Mouse (Mus musculus) thymus, postnatal 25 days (tissue): ENCODE data around the gene Dvl3.
"Not testable (repeated sequence)": the region's sequence is repeated elsewhere in the genome, so short reads cannot be mapped to it uniquely, and the experiment has no call there.

Experiments
- DNase-seq: peaks from one replicate; pipeline ENCODE4 v3.0.0; 2022

The Dvl3 gene

DNA sequence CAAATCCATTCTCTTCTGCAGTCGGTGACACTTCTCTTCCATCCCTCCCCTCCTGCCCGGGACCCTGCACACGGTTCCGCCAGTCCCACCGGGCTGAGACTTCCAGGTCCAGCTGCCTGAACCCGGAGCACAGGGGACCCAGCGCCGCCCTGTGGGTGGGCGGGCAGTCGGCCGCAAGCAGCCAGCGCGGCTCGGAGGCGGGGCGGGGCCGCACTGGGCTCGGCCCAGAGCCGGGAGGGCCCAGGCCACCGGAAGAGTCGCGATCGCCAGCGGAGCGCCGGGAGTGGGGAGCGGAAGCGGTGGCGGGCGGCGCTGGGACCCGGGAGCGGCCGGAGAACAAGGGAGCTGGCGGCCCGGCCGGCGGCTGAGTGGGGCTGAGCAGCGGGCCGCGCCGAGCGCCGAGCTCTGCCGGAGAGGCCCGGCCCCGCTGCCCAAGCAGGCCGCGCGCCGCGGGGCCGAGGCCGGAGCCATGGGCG, at the start of gene Dvl3:
Gene Dvl3 (plus strand): TSS at position 257 of the 476 bp plus-strand sequence.
- DNase-seq = peak; percentile 84

DNA sequence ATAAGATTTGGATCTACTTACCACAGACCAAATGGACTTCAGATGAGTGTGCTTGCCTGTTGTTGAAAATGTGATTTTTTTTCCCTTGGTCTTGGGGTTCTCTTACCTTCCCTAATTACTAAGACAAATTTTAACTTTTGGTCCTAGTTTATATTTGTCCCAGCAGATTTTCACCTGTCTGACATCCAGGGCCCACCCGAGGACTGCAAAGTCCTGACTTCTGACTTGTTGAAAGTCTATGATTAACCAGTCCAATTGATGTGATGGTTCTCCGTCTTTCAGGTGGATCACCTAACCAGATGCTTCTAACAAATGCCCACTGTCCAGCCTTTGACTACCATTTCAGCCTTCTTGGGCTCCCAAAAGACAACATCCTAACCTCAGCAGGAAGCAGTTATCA, 45.8 kb upstream of the Dvl3 start:
- DNase-seq = no peak

DNA sequence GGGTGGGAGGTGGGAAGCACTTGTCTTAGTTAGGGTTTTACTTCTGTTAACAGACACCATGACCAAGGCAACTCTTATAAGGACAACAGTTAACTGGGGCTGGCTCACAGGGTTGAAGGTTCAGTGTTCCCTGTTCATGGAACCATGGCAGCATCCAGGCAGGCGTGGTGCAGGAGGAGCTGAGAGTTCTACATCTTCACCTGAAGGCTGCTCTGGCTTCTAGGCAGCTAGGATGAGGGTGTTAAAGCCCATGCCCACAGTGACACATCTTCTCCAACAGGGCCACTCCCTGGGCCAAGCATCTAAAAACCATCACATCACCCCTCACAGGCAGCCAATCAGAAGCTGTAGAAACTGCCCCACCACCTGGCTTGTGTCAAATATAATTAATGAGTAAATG, 45.1 kb upstream of the Dvl3 start:
- no peak for DNase-seq

DNA sequence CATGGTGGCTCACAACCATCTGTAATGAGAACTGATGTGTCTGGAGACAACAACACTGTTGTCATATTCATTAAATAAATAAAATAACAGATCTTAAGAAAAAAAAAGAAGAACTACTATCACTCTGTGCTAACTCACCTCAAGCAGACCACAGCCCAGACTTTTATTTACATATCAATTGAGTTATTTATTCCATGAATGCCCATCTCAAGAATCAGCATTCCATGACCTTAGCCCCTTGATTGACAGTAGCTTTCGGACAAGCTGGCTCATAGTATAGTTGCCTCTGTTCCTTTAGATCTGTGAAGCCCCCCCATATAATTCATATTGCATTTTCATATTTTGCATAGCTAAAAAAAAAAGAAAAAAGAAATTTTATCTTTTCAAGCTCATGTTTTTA, 43.0 kb upstream of the Dvl3 start:
- DNase-seq = no peak

DNA sequence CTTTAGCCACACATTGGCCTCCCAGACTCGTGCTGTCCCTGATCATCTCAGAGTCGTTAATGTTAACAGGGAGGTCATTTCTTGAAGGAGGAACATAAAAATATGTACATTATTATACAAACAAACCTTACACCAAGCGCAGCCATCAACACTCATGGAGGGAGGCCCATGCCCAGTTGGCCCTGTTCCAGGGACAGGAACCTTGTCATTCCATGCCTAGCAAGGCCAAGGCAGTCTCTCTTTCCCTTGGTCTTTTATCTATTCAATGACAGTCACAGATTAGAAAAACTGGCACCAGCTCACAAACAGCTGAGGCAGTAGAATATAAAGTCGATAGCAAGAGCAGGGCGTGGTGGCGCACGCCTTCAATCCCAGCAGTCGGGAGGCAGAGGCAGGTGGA, 42.6 kb upstream of the Dvl3 start:
- no peak for DNase-seq

DNA sequence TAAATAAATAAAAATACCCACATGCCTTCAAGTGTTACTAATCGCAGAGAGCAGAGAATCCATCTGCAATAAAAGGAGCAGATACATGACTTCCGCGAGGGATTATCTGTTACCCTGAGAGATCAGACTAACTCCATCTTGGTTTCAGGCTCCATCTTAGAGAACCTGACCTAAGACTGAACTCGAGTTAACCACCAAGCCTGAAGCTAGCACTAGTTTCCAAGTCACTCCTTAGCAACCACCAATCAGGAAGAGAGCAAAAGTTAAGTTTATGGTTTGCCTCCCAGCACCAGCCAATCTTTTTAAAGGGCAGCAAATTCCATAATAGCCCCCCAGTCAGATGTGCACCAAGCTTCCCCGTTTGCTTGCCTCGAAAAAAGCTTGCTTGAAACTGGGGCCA, 42.0 kb upstream of the Dvl3 start:
- DNase-seq = no peak

DNA sequence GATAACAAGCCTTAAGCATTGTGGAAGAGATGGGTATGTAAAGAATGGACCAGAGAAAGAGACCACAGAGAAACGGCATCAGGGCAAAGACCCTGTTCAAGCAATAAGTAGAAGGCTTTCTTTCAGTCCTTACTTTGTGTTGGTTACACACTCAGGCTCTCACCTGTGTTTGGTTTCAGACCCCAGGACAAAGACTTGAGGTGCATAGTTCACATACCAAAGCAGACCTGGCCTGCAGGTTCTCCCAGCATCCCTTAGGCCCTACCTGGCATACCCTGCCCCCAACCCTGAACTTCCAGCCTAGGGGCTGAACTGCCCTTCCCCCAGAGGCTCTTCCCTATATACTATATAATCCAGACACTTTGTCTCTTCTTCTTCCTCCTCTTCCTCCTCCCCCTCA, 41.4 kb upstream of the Dvl3 start:
- no peak for DNase-seq

DNA sequence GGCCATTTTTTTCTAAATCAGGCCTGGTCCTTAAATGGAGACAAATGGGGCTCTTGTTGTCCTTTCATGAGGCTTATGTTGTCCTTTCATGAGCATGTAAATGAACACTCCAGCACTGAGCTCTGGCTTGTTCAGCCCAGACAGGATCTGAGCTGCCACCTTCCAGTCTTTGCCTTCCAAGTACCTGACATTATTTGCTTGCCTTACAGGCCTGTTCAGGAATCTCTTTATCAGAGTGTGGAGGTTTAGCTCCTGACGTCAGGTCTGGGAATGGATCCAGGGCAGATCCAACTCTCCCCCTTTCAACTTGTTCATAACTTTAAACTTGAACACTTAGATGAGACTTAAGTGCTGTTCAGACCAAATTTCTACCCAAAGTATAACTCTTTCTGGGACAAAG, 39.9 kb upstream of the Dvl3 start:
- no peak for DNase-seq

DNA sequence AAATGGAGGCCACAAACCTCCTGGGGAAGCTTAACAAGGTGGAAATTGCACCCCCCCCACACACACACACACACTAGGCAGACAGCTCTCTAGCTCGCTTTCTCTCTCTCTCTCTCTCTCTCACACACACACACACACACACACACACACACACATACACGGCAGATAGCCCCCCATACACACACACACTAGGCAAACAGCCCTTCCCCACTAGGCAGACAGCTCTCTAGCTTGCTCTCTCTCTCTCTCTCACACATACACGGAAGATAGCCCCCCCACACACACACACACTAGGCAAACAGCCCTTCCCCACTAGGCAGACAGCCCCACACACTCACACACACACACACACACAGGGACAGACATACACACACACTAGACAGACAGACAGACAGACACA, 39.5 kb upstream of the Dvl3 start:
- DNase-seq = no peak

DNA sequence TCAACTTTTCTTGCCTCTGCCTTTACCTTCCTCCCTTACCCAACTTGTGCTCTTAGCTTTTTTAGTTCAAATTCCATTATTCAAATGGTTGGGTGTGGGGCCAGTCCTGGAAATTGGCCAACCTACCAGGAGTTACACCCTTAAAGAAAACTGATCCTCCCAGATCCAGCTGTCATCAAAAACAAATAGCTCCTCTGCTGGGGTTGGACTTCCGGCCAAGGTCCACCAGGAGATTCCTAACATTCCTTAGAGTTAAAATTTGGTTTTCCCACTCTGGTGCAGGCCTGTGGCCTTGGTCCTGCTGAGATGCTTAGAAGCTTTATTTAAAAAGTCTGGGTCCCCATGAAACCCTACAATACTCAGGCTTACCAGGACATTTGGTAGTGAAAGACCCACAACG, 38.3 kb upstream of the Dvl3 start:
- no peak for DNase-seq

DNA sequence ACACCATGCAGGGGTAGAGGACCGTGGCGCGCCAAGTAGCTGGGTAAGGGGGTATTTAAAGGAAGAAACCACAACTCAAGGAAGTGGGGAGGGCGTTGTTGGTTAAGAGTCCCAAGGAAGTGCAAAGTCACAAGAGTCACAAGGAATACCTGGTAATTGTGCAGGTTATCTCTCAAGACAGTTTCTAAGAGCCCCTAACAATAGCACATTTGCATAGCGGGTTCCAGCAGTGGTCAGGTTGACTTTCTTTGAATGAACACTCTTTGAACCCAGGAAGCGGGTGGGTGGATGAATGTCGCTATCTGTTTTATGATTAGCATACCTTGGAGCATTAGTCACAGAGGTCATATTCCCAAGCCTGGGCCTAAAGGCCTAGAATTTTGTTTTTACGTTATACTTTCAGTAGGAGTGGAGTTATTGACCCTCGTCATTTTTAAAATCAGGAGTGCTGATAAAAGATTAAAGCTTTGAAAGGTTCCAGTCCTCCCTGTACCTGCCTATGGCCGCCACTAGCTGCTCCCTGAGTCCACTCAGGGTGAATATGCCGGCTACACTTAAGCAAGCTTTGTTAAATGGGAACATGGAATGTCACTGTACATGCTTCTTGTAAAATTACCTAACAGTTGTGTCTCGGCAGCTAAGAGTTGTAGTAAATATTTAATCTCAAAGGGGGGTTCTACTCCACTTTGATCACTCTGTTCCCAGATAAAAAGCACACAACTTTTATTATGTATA, 37.6 kb upstream of the Dvl3 start:
- not testable (repeated sequence) for DNase-seq

DNA sequence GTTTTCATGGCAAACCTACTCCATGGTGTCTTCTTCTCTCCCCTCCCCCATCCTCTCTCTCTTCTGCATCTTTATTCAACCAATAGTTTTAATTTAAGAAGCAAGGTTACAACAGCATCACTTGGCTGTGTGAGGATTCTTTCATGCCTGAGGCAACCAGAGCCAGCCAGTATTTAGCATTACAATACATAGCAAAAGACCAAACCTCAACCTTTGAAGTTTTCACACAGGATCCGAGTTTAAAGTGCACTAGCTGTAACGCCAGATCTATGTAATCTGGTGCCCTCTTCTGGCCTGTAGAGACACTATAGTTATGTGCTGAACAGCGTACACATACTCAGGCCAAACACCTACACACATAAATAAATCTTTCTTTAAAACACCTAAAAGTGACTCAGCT, 36.7 kb upstream of the Dvl3 start:
- DNase-seq = peak; percentile 55

DNA sequence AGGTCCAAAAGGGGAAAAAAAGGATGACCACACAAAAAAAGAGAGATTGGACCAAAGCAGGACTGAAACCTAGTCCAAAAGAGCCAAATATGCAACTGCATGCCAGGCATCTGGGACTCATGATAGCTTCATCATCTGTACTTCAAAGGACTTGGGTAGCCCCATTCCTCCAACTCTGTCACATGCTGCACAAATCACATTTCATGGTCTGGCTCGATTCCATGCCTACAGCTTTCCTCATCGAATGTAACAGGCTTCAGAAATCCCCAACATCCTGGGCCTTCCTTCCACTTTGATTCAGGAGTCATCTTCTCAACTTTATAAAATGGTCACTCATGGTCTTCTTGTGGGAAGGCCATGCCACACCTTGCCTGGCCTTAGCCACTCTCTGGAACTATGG, 35.0 kb upstream of the Dvl3 start:
- no peak for DNase-seq

DNA sequence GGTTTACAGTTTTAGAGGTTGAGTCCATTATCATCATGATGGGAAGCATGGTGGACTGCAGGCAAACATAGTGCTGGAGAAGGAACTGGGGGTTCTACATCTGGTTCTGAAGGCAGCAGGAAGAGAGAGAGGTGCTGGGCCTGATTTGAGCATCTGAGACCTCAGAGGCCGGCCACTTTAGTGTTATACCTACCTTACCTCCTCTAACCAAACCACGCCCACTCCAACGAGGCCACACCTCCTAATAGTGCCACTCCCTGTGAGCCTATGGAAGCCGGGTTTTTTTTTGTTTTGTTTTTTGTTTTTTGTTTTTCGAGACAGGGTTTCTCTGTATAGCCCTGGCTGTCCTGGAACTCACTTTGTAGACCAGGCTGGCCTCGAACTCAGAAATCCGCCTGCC, 33.1 kb upstream of the Dvl3 start:
- DNase-seq = not testable (repeated sequence)

DNA sequence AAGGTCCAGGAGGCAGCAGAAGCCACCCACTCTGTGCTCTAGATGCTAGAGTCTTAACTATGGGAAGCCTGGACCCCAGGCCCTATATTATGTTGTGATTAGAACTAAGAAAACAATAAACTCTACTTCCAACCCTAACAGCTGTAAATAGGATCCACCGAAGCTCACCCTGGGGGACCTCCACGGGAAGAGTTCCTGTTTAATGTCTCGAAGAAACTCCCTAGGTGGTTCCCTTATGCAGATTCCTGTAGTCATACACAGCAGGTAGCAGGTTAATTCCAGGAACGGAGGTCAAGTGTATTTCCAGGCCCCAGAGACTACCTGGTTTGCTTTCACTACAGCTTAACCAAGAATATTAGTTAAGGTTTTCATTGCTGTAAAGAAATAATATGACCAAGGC, 31.7 kb upstream of the Dvl3 start:
- no peak for DNase-seq

DNA sequence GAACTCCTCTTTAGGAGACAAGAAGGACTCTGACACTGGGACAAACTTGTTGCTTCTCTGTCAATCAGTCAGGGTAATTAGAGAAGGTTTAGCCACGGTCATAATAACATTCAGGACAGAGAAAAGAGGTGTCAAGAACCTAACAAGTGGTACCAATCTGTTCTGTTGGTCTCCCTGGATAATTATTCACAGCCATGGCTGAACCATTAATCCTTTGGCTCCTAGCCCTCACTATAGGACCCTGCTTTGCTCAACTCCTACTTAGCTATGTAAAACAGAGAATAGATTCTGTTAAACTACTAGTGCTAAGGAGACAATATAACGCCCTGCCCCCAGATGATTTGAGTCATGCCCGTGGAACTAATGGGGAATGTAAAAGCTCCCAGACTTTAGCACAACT, 30.7 kb upstream of the Dvl3 start:
- no peak for DNase-seq

DNA sequence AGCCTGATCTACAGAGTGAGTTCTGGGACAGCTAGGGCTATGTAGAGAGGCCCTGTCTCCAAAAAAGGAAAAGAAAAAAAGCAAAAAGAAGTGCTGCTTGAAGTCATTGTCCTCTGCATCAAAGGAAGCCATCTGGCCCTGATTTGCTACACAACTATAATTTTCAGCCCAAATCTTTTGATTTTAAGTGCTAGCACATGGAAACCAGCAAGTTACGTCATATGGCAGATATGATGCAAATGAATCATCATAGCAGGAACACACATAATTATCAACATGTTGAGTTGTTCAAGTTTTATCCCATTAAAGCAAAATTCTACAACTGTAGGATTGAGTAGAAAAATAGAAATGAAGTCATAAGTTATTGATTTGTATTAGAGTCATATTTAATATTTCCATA, 28.6 kb upstream of the Dvl3 start:
- no peak for DNase-seq

DNA sequence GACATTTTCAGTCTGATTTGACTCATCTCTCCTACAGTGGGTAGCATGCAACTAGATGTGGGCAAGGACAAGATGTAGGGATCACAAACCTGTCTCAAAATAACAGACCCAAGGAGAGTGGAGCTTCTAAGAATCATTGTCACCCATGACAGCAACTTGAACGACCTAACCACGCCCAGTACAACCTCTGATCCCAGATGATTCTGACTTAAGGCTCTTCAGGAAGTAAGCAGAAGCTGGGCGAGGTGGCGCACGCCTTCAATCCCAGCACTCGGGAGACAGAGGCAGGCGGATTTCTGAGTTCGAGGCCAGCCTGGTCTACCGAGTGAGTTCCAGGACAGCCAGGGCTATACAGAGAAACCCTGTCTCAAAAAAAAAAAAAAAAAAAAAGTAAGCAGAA, 28.0 kb upstream of the Dvl3 start:
- not testable (repeated sequence) for DNase-seq

DNA sequence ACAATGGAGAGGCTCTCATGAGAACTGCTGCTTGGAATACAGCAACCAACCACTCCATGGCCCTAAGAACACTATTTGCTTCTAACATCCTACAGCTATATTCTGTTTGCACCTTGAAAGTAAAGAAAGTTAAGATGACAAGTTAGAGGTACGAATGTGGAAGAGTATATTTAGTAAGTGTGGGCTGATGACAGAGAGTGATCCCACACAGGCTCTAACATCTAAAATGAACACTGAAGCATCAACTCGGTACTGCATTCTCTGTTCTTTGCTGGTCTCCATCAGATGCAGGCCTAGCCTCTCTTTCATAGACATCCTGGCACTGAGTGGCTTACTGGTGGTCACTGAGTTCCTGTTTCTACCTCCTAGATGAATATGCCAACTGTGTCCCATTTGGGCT, 27.5 kb upstream of the Dvl3 start:
- DNase-seq = no peak

DNA sequence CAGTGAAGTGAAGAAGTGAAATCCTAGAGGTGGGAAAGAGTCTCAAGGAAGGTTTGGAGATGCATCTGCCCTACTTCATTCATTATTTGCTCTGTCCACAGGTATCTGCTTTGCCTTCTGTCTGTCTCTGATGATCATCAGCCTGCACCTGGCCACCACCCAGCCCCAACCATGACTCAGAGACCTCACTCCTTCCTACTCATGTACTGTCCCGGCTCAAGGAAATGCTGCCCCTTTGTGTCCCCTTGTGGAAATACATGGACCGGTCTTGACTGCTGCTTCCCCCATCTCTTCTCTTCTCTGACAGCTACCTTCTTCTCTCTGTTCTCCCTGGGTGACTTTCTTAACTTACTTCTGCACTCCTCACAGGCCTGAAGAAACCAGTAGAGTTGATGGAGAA, 26.2 kb upstream of the Dvl3 start:
- no peak for DNase-seq

DNA sequence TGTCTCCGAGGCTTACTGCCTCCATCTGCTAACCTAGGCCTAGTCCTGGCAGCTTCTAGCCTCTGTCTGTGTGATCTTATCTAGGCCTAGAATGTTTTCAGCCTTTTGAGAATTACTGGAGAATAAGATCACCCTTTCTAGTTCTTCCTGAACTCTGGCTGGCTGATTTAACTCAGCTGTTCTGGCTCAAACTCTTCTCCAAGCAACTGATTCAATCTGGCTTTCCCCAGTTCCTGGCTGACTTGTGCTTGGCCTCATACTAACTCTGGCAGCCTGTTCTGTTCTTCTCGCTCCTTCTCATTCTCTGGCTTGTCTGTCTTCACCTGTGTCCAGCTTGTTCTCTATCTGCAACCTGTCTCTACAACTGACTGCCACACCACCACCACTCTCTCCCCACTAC, 25.5 kb upstream of the Dvl3 start:
- no peak for DNase-seq

DNA sequence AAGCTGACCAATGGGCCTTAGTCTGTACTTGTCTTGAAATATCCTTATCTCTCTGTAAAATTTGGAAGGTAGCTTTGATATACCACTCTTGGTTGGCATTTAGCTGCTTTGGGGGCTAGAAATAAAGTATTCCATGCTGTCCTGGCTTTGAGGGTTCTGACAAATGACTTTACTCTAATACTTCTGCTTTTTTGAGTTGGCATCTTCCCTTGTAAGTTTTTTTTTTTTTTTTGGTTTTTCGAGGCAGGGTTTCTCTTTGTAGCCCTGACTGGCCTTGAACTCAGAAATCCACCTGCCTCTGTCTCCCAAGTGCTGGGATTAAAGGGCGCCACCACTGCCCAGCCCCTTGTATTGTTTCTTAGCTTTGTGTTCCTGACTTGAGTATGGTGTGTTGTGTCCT, 23.3 kb upstream of the Dvl3 start:
- DNase-seq = no peak

DNA sequence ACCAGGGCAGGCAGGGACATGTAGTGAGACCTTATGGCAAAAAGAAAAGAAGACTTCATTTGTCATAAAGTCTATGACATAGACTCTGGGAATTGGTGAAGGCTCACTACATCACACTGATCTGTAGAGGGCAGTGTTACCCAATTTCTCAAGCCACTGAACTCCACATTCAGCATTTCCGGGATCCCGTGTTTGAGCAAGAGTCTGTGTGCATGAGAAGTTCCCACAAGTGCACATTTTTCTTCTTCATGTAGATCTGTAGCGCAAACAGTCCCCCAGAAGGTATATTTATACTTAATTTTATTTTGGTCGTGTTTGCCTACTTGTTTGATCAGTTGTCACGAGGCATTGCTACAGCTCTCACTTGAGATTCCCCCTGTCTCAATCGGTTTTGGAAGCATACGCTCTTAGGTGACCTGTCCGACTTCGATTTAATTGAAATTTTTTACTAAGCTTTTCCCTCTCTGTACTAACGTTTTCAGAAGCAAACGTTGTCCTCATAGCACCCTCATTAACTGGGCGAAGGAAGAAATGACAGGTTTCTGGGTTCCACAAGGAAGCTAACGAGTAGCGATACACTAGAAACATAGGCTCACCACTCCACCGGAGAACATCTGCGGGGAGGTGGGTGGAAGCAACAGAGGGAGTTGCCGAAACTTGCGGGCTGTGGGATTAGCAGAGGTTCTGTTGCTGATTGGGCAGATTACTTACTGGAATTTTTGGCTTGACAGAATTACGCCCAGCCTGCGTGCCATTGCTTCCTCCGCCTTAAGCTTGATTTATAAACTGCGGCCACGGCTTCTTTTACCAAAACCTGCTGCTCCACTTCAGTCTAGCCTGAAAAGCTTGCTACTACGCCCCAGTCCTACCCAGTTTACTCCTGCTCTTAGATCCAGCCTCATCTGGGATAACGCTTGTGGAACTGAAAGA, 19.8 kb upstream of the Dvl3 start:
- peak; percentile 71 for DNase-seq

DNA sequence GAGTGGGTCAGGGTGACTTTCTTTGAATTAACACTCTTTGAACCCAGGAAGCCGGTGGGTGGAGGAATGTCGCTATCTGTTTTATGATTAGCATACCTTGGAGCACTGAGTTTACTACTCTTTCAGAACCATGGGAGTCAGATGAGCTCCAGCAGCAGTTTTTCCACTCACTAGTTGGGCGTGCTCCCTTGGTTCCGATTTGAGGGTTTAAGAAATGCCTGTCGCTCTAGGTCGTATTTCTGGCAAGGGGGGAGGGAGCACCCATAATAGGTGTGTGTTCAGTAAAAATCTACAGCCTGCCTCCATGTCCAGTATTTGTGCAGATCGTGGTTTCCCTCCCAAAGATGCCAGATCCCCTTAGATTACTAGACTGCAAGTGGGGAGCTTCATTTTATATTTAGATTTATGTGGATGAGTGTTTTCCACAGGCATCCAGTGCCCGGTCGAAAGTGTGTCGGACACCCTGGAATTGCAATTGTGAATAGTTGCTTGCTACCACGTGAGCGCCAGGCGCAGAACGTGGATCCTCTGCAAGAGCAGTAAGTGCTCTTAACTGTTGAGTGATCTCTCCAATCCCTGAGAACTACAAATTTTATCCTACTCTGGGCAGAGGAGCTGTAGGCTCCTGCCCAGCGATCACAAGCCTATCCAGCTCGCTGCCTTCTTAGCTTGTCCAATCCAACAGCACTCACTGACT, 18.7 kb upstream of the Dvl3 start:
- DNase-seq = peak; percentile 28
